Mouse (Mus musculus): ENCODE data around the gene Ier2.

DNA sequence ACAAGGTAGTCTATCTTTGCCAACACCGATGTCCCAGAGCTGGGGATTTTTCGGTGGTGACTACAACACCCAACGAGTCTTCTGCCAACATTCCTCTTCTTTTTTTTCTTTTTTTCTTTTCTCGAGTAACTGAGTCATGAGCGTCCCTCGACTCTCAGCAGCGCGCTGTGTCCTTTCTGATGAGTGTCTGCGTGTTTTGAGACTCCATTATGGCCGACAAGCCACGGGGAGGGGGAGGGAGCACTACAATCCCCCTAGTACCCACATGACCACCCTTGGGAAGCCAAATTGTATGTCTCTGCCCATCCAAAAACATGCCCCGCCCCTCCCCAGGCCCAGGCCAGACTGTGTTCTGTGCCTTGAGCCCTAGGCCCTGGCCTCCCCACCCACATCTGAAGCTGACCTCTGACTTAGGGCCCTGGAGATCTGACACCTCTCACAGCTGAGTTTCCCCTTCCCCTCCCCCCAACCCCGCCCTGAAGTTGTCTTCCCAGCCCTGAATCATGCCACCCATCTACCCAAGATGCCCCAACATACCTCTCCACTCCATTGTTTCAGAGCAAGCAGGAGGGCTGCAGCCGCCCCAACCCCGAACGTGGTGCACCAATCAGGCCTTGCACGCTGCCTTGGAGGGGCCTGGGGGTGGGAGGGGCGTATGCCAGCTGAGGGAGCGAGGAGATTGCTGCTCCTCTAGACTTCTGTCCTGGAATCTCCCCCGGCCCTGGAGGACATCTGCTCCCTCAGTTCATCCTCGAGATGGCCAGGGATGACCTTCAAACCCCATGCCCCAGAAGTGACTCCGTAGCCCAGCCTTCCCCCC lies 46.8 kb downstream of the Ier2 start:
- TF ChIP-seq CTCF (IDR thresholded peaks at IDR 0.05; ENCODE audit: low read depth, low read length) (no peak), TAL1 (conservative IDR thresholded peaks at IDR 0.05; ENCODE audit: low read depth, low read length) (no peak), GATA2 (IDR thresholded peaks at IDR 0.05; ENCODE audit: borderline replicate concordance, low read depth, low read length) (no peak), POLR2AphosphoS5 (IDR thresholded peaks at IDR 0.05; ENCODE audit: insufficient replicate concordance, low read depth, low read length) (no peak), GATA1 (IDR thresholded peaks at IDR 0.05; ENCODE audit: borderline replicate concordance, low read length) (no peak)
